Mouse (Mus musculus) heart, embryonic 14.5 days (tissue): ENCODE results near the gene Pdcd2. TPM values are rescaled to one million over a fixed set of nuclear protein-coding genes. Genes with fewer than 3 reads are reported as not detected.
A peak's percentile ranks its signal among the peaks of the same experiment; 100 is the strongest.

ENCODE experiments used
- ATAC-seq: fragments of 200-750 bp; cut with Nextera tagmentation; 2 replicates; pipeline ENCODE4 v1.8.0; 2017; ENCODE audit warnings: low read depth, moderate TSS enrichment; ENCODE audit not compliant: insufficient number of reproducible peaks, insufficient read depth, low FRiP score
- H3K27ac ChIP-seq, 2 experiments: fragments of 200-500 bp in 1 of 2; fragments of 300-500 bp in 1 of 2; sonication (generic) in 1 of 2; replicated peaks in 1 of 2; 2 replicates each; pipeline ENCODE4 v1.5.1; 2012 to 2014; ENCODE audit warnings: low read depth in 2 of 2, low read length in 2 of 2, control low read depth in 1 of 2, mild to moderate bottlenecking in 1 of 2, mixed read lengths in 1 of 2; ENCODE audit not compliant: control insufficient read depth in 1 of 2, insufficient read depth in 1 of 2
- H3K27me3 ChIP-seq: fragments of 300-500 bp; sonication (generic); 2 replicates; pipeline ENCODE4 v1.6.1; 2014; ENCODE audit warnings: mild to moderate bottlenecking, low read length, control low read depth; ENCODE audit not compliant: control insufficient read depth, insufficient read depth
- H3K36me3 ChIP-seq: fragments of 300-500 bp; sonication (generic); 2 replicates; pipeline ENCODE4 v1.6.1; 2014; ENCODE audit warnings: mild to moderate bottlenecking, control low read depth, low read length, mixed read lengths; ENCODE audit not compliant: control insufficient read depth, insufficient read depth
- H3K4me1 ChIP-seq, 2 experiments: fragments of 200-500 bp in 1 of 2; fragments of 300-500 bp in 1 of 2; sonication (generic) in 1 of 2; 2 replicates each; pipeline ENCODE4 v1.6.1; 2012 to 2014; ENCODE audit warnings: low read length in 2 of 2, control low read depth in 1 of 2, mixed read lengths in 1 of 2; ENCODE audit not compliant: control insufficient read depth in 2 of 2, insufficient read depth in 2 of 2
- H3K4me2 ChIP-seq: fragments of 300-500 bp; sonication (generic); 2 replicates; pipeline ENCODE4 v1.6.1; 2014; ENCODE audit warnings: mild to moderate bottlenecking, low read length
- H3K4me3 ChIP-seq, 2 experiments: fragments of 200-500 bp in 1 of 2; fragments of 300-500 bp in 1 of 2; sonication (generic) in 1 of 2; 2 replicates each; pipeline ENCODE4 v1.5.1; 2012 to 2014; ENCODE audit warnings: low read length in 2 of 2, mild to moderate bottlenecking in 2 of 2, control low read depth in 1 of 2, low read depth in 1 of 2, moderate library complexity in 1 of 2; ENCODE audit not compliant: control insufficient read depth in 1 of 2, insufficient read depth in 1 of 2
- H3K9ac ChIP-seq: fragments of 300-500 bp; sonication (generic); 2 replicates; pipeline ENCODE4 v1.6.1; 2014; ENCODE audit warnings: mild to moderate bottlenecking, low read length
- H3K9me3 ChIP-seq: fragments of 300-500 bp; sonication (generic); 2 replicates; pipeline ENCODE4 v1.6.1; 2016; ENCODE audit warnings: low read length, control low read depth; ENCODE audit not compliant: control insufficient read depth
- WGBS: fragments of 180-500 bp; shearing (Covaris S2); extraction: QIAGEN DNeasy Blood & Tissue Kit; methylation state at CpG from one replicate; pipeline ENCODE4 v1.1.7; 2014; 5-methylcytosine and 5-hydroxymethylcytosine counted together
- polyA plus RNA-seq: library from polyadenylated mRNA; unstranded; fragments of >200 nt; fragmentation: Nextera tagmentation; extraction: Ambion mirVana; gene quantifications from 2 replicates; pipeline ENCODE4 v1.2.1, GENCODE M21; 2014

Pdcd2 gene
- polyA plus RNA-seq, 1 experiment from 2014 or later, result 26.9 TPM

GRCm38 (mm10) chr17:15498753-15499113, 28.4 kb downstream of the Pdcd2 start:
- 32% methylated on average over 7 of the region's 7 CpGs for WGBS
- Histone ChIP-seq H3K36me3 (peaks cover 30% of the 10 kb centered on the region), H3K4me1 (peaks cover 0 to 32% of the 10 kb centered on the region in 2 experiments; a peak in 3 of 4 replicates), H3K27me3 (no peaks in the 10 kb centered on the region), H3K4me2 (peak overlapping the region; percentile 90), H3K9me3 (no peaks in the 10 kb centered on the region), H3K4me3 (peak overlapping the region; percentile 78 to 87; a peak in 3 of 4 replicates), H3K27ac (peak overlapping the region; percentile 66 to 86; a peak in 2 of 4 replicates), H3K9ac (peak overlapping the region; percentile 88)
- no peak for ATAC-seq

- peak overlapping the region; percentile 86 to 93 for H3K27ac ChIP-seq
- ATAC-seq, result peak; percentile 91
- peak overlapping the region; percentile 90 for H3K4me2 ChIP-seq
- no peaks in the 10 kb centered on the region for H3K27me3 ChIP-seq
- H3K36me3 ChIP-seq, result peaks cover 30% of the 10 kb centered on the region
- peak overlapping the region; percentile 78 to 87 for H3K4me3 ChIP-seq
- WGBS, result under 1% methylated on average over 50 of the region's 50 CpGs
- peak overlapping the region; percentile 88 for H3K9ac ChIP-seq
- peaks cover 0 to 32% of the 10 kb centered on the region in 2 experiments; a peak in 3 of 4 replicates for H3K4me1 ChIP-seq
- no peaks in the 10 kb centered on the region for H3K9me3 ChIP-seq
Measured at GRCm38 (mm10) chr17:15497882-15498752, 29.0 kb downstream of the Pdcd2 start.

- H3K27ac ChIP-seq, result peak overlapping the region in 1 of 2 experiments; percentile 2; a peak in 1 of 4 replicates
- no peak overlapping the region for H3K4me2 ChIP-seq
- peaks cover 0 to 7% of the 10 kb centered on the region in 2 experiments; a peak in 1 of 4 replicates for H3K4me1 ChIP-seq
- WGBS, result 73% methylated on average over 7 of the region's 7 CpGs
- no peak for ATAC-seq
- peaks cover 61% of the 10 kb centered on the region for H3K36me3 ChIP-seq
- H3K27me3 ChIP-seq, result no peaks in the 10 kb centered on the region
- H3K4me3 ChIP-seq, result no peak overlapping the region
- H3K9me3 ChIP-seq, result no peaks in the 10 kb centered on the region
- no peak overlapping the region for H3K9ac ChIP-seq
Measured at GRCm38 (mm10) chr17:15490542-15490941, 36.6 kb downstream of the Pdcd2 start.

- H3K27ac ChIP-seq, result no peak overlapping the region
- peaks cover 80% of the 10 kb centered on the region for H3K36me3 ChIP-seq
- H3K4me3 ChIP-seq, result no peak overlapping the region
- ATAC-seq, result no peak
- no peak overlapping the region for H3K4me2 ChIP-seq
- H3K9me3 ChIP-seq, result no peaks in the 10 kb centered on the region
- no peak overlapping the region for H3K9ac ChIP-seq
- no peaks in the 10 kb centered on the region for H3K4me1 ChIP-seq
- WGBS, result 87% methylated on average over 4 of the region's 4 CpGs
- H3K27me3 ChIP-seq, result no peaks in the 10 kb centered on the region
Measured at GRCm38 (mm10) chr17:15472671-15473070, 54.4 kb downstream of the Pdcd2 start.

Other genes starting within 250 kb of the Pdcd2 start
- gene Dll1, start 150.4 kb downstream of the Pdcd2 start, polyA plus RNA-seq, result 4.7 and 4.9 TPM in 2 replicates
- 16.5 and 17.5 TPM in 2 replicates for gene Fam120b, start 131.1 kb downstream of the Pdcd2 start, polyA plus RNA-seq
- gene Psmb1, start 27.6 kb downstream of the Pdcd2 start, polyA plus RNA-seq, result 211 and 225 TPM in 2 replicates
- 32.1 and 32.3 TPM in 2 replicates for gene Tbp, start 27.4 kb downstream of the Pdcd2 start, polyA plus RNA-seq
- gene Prdm9, start 37.1 kb upstream of the Pdcd2 start, polyA plus RNA-seq, result 0.67 and 0.78 TPM in 2 replicates
- gene Chd1, start 177.7 kb upstream of the Pdcd2 start, polyA plus RNA-seq, result 18.2 and 21.2 TPM in 2 replicates